Mouse (Mus musculus) cortical plate, adult 2 months (tissue): Measurements from ENCODE around the gene Pes1.

Experiments
- CTCF ChIP-seq: fragments of 200-500 bp; IDR thresholded peaks from 2 replicates; pipeline ENCODE4 v1.5.1; 2011; ENCODE audit warnings: mild to moderate bottlenecking, control low read depth, low read length; ENCODE audit not compliant: insufficient read depth; ENCODE audit errors: extremely low read depth
- POLR2A ChIP-seq: fragments of 200-500 bp; IDR thresholded peaks from 2 replicates; pipeline ENCODE4 v1.6.1; 2011; ENCODE audit warnings: mild to moderate bottlenecking, low read length, control low read depth; ENCODE audit not compliant: insufficient read depth; ENCODE audit errors: extremely low read depth

- TF ChIP-seq CTCF: peak; percentile 92
- TF ChIP-seq POLR2A: no peak
These were observed 42.4 kb upstream of the Pes1 start for GRCm38 (mm10) chr11:3921281-3921850.
